Mouse (Mus musculus) Patski (cell line): ENCODE results near the gene Ap2a1. TPM values are rescaled to one million over a fixed set of nuclear protein-coding genes. Genes with fewer than 3 reads are reported as not detected.
A peak's percentile ranks its signal among the peaks of the same experiment; 100 is the strongest.

Experiments
- ATAC-seq: fragments of 100-300 bp; one replicate; pipeline ENCODE4 v1.8.0; 2021
- CTCF ChIA-PET: fragments of 350-600 bp; sonication (Branson Sonifier 250); formaldehyde crosslinking; loops from one replicate; lab custom pipeline; 2022; ENCODE audit warnings: inconsistent platforms; lab: Charles Lee
- POLR2A ChIA-PET: fragments of 350-600 bp; sonication (Branson Sonifier 250); formaldehyde crosslinking; loops from one replicate; lab custom pipeline; 2022; ENCODE audit warnings: antibody characterized with exemption, inconsistent platforms; lab: Charles Lee
- DNase-seq: peaks from one replicate; pipeline ENCODE4 v3.0.0-alpha.2; 2011; ENCODE audit warnings: low read depth, low spot score
- H3K27me3 ChIP-seq: fragments of 371-371 bp; one replicate; pipeline ENCODE4 v1.5.1; 2021
- CTCF ChIP-seq: fragments of 100-300 bp; IDR thresholded peaks from one replicate; pipeline ENCODE4 v1.5.1; 2021
- in situ Hi-C: fragments of 300-500 bp; cut with MboI; formaldehyde crosslinking; loops from 3 replicates; pipeline ENCODE4 v1.11.1; 2018; ENCODE audit warnings: low pct_unique_long_range_greater_than_20kb, mixed read lengths
- polyA plus RNA-seq: library from polyadenylated mRNA; unstranded; gene quantifications from one replicate; pipeline ENCODE4 v1.2.3, GENCODE M21; 2021

Ap2a1 gene
- polyA plus RNA-seq, 1 experiment from 2014 or later = 104 TPM

GRCm38 (mm10) chr7:44896499-44896898 is 32.8 kb downstream of the Ap2a1 start:
- TF ChIP-seq CTCF = no peak
- ATAC-seq (no peak), DNase-seq (no peak)
- H3K27me3 ChIP-seq = no peaks in the 10 kb centered on the region
- ChIA-PET POLR2A (interaction anchor here (0.6 to 1.3 kb wide), 5 partner anchors 12 to 58 kb away, joined by 3 to 5 read pairs (median 3); partner anchors contain the start of gene Ap2a1), CTCF (interaction anchor here (1.0 to 4.1 kb wide), 3 partner anchors 9 to 36 kb away, joined by 4 to 15 read pairs (median 7); partner anchors contain the start of gene Ap2a1)
- in situ Hi-C loops = loop anchor here (10.0 kb wide), 1 partner anchor 58 kb away; no protein-coding TSS in a partner anchor

- POLR2A ChIA-PET = interaction anchor here (0.6 to 1.3 kb wide), 4 partner anchors 13 to 57 kb away, joined by 3 to 5 read pairs (median 3); partner anchors contain the start of gene Ap2a1
- peak; percentile 55 for ATAC-seq
- DNase-seq = peak; percentile 80
- no peaks in the 10 kb centered on the region for H3K27me3 ChIP-seq
- in situ Hi-C loops = loop anchor here (10.0 kb wide), 1 partner anchor 59 kb away; no protein-coding TSS in a partner anchor
- CTCF ChIA-PET = interaction anchor here (1.0 to 4.1 kb wide), 3 partner anchors 9 to 35 kb away, joined by 4 to 15 read pairs (median 7); partner anchors contain the start of gene Ap2a1
- TF ChIP-seq CTCF = no peak
Measured at GRCm38 (mm10) chr7:44895593-44896434, 33.5 kb downstream of the Ap2a1 start, which contains the start of gene Fuz. Fuz (plus strand) TSS chr7:44896079.

GRCm38 (mm10) chr7:44895206-44895592 is 34.1 kb downstream of the Ap2a1 start:
- ChIA-PET CTCF (interaction anchor here (4.1 kb wide), 1 partner anchor 35 kb away, joined by 15 read pairs; the partner anchor contains the start of gene Ap2a1), POLR2A (no interaction called here)
- DNase-seq (no peak), ATAC-seq (no peak)
- no peaks in the 10 kb centered on the region for H3K27me3 ChIP-seq
- in situ Hi-C loops = loop anchor here (10.0 kb wide), 1 partner anchor 60 kb away; no protein-coding TSS in a partner anchor
- TF ChIP-seq CTCF = no peak

DNA sequence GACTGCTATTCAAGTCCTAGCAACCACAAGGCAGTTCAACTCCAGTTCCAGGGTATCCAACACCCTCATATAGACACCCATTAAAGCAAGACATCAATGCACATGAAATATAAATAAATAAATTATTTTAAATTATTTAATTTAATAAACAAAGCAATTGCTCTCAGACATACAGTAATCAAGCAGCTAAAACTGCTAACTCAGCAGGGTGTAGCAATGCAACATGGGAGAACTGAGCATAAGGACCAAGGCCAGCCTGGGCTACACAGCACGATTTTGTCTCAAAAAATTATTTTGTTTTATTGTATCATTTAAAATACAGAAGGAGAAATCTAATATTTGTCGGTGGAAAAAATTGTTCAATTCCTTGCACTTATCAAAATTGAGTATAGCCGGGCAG is 35.1 kb downstream of the Ap2a1 start:
- in situ Hi-C loops = loop anchor here (10.0 kb wide), 1 partner anchor 61 kb away; no protein-coding TSS in a partner anchor
- H3K27me3 ChIP-seq = no peaks in the 10 kb centered on the region
- CTCF ChIA-PET = interaction anchor here (1.0 to 4.1 kb wide), 2 partner anchors 11 to 36 kb away, joined by 3 to 15 read pairs; partner anchors contain the start of gene Ap2a1
- no peak for ATAC-seq
- no peak for TF ChIP-seq CTCF
- DNase-seq = no peak
- POLR2A ChIA-PET = interaction anchor here (0.6 kb wide), 1 partner anchor 20 kb away, joined by 4 read pairs; no protein-coding TSS in a partner anchor

DNA sequence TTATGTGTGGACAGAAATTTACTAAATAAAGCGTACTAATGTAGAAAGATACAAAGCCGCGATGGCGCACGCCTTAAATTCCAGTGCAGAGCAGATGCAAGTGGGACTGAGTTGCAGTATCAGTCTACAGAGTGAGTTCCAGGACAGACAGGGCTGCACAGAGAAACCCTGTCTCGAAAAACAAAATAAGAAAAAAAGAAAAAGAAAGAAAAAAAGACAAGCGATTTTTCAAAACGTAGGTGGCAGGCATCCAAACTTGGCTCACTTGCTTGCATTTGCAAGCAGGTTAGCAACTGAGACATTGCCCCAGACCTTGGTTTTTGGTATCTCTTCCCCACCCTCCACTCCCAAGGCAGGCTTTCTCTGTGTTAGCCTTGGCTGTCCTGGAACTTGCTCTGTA is 36.1 kb downstream of the Ap2a1 start:
- no peaks in the 10 kb centered on the region for H3K27me3 ChIP-seq
- CTCF ChIA-PET = interaction anchor here (1.0 kb wide), 1 partner anchor 12 kb away, joined by 3 read pairs; no protein-coding TSS in a partner anchor
- in situ Hi-C loops = loop anchor here (10.0 kb wide), 1 partner anchor 62 kb away; no protein-coding TSS in a partner anchor
- DNase-seq (no peak), ATAC-seq (no peak)
- POLR2A ChIA-PET = interaction anchor here (1.0 kb wide), 1 partner anchor 35 kb away, joined by 3 read pairs; no protein-coding TSS in a partner anchor
- no peak for TF ChIP-seq CTCF

DNA sequence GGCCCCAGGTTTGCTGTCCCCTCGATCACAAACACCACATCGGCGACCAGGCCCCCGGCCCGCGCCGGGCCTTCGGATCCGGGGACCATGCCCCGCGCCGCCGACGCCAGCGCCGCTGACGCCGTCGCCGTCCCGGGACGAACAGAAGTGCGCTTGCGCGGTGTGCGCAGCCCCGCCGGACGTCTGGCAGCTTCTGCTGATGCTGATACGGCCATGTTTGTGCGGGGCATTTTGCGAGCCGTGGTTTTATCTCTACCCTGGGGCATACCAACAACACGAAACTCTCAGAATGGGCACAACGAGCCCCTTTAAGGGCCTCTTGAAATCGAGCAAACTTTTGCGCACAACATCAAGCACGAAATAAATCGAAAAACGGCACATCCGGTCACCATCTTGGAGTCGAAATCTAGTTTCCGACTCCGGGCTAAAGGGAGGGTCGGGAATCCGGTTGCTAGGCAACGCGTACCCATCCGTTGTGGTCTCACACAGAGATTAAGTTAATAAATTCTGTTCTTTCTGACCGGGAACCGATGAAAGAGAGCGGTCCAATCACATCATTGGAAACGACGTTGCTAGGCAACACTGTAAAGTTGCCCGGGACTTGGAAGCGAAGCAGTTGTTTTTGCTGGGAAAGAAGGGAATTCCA is 36.9 kb downstream of the Ap2a1 start, which contains the start of gene Med25:
Gene Med25 (minus strand): TSS at position 437 of the 646 bp plus-strand sequence.
- TF ChIP-seq CTCF = no peak
- H3K27me3 ChIP-seq = no peaks in the 10 kb centered on the region
- ChIA-PET POLR2A (interaction anchor here (0.9 to 1.5 kb wide), 6 partner anchors 10 to 34 kb away, joined by 3 to 6 read pairs (median 3); partner anchors contain the start of gene Ptov1), CTCF (interaction anchor here (0.9 to 1.5 kb wide), 3 partner anchors 9 to 63 kb away, joined by 4 read pairs; partner anchors contain the start of gene Ptov1)
- in situ Hi-C loops = loop anchor here (10.0 kb wide), 1 partner anchor 62 kb away; no protein-coding TSS in a partner anchor
- ATAC-seq (peak; percentile 27), DNase-seq (peak; percentile 94)

- in situ Hi-C loops = loop anchor here (10.0 kb wide), 1 partner anchor 63 kb away; no protein-coding TSS in a partner anchor
- CTCF ChIA-PET = interaction anchor here (0.9 to 1.5 kb wide), 3 partner anchors 9 to 64 kb away, joined by 4 read pairs; partner anchors contain the start of gene Ptov1
- DNase-seq (no peak), ATAC-seq (no peak)
- TF ChIP-seq CTCF = no peak
- POLR2A ChIA-PET = interaction anchor here (0.9 to 1.5 kb wide), 5 partner anchors 9 to 26 kb away, joined by 3 to 6 read pairs (median 3); partner anchors contain the start of gene Ptov1
- no peaks in the 10 kb centered on the region for H3K27me3 ChIP-seq
Measured at GRCm38 (mm10) chr7:44891611-44892010, 37.7 kb downstream of the Ap2a1 start.

GRCm38 (mm10) chr7:44890737-44891136 is 38.6 kb downstream of the Ap2a1 start:
- ChIA-PET POLR2A (no interaction called here), CTCF (no interaction called here)
- no peak for ATAC-seq
- TF ChIP-seq CTCF = no peak
- no peaks in the 10 kb centered on the region for H3K27me3 ChIP-seq
- in situ Hi-C loops = loop anchor here (10.0 kb wide), 1 partner anchor 64 kb away; no protein-coding TSS in a partner anchor
- no peak for DNase-seq

DNA sequence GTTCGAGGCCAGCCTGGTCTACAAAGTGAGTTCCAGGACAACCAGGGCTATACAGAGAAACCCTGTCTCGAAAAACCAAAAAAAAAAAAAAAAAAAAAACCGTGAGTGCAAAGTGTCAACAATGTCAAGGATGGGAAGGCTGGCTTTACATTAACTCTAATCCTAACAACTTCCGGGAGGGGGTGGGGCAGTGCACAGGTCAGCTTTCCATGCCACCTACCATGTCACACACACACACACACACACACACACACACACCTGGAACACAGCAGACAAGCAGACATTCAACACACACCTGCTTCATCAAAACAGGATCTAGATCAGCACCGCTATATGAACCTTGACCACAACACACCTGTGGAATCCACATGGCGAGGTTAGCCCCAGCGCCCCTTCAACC is 39.1 kb downstream of the Ap2a1 start:
- ChIA-PET POLR2A (no interaction called here), CTCF (no interaction called here)
- H3K27me3 ChIP-seq = no peaks in the 10 kb centered on the region
- DNase-seq (no peak), ATAC-seq (no peak)
- in situ Hi-C loops = loop anchor here (10.0 kb wide), 1 partner anchor 65 kb away; no protein-coding TSS in a partner anchor
- no peak for TF ChIP-seq CTCF
